Mouse (Mus musculus): Measurements from ENCODE around the gene Snx30.

GRCm38 (mm10) chr4:59837659-59838058 is 32.0 kb downstream of the Snx30 start:
- TF ChIP-seq CTCF (IDR thresholded peaks at IDR 0.05; ENCODE audit: low read depth): no peak
- TF ChIP-seq EP300 (IDR thresholded peaks at IDR 0.05; ENCODE audit: low read depth): no peak

Measured in liver, embryonic 14.5 days (tissue).